Mouse (Mus musculus) frontal cortex, postnatal 10 days (tissue): ENCODE results near the gene Runx1.

ENCODE experiments used
- DNase-seq, 2 experiments: peaks; one replicate each; pipeline ENCODE4 v3.0.0; 2022; ENCODE audit warnings: low spot score in 2 of 2, mixed read lengths in 1 of 2

Runx1 gene

DNA sequence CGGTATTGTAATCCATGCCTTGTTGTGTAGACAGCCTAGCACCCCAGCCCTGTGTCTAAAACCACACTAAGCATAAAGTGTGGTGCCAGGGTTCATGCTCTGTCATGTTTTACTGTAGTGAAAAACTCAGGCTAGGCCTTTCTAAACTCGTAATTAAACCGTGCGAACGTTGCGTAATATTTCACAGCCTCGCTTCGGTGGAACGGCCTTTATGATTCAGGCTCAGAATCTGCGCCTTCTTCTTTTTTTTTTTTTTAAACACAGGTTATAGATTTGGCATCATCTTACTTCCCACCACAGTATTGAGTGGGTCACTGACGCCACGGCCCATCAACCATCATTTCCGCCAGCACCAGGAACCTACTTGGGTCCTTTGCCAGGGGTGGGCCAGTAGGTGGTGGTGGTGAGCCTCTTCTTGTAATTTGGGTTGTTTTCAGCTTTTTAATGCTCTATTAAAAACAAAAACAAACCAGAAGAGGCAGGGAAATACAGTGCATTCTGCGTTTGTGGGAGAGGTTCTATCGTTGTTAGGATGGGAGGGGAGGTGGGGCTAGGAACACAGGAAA is 210.6 kb downstream of the Runx1 start:
- no peak for DNase-seq

DNA sequence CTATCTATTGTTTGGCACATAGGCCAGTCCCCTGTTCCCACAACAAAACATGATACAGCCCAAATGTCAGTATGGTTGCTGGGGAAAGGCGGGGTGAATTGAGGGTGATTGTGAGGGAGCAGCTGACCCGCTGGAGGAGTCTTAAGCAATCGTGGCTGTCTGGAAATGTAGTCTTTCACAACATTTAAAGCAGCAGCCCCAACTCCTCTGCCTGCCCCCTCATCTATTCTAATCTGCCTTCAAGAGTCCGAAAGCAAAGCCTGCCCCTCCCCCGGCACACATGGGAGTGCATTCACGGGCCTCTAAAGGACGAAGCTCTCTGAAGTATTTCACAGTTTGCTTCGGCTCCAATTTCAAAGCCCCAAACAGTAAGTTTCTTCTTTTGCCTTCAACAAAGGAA is 213.4 kb downstream of the Runx1 start:
- DNase-seq: no peak

DNA sequence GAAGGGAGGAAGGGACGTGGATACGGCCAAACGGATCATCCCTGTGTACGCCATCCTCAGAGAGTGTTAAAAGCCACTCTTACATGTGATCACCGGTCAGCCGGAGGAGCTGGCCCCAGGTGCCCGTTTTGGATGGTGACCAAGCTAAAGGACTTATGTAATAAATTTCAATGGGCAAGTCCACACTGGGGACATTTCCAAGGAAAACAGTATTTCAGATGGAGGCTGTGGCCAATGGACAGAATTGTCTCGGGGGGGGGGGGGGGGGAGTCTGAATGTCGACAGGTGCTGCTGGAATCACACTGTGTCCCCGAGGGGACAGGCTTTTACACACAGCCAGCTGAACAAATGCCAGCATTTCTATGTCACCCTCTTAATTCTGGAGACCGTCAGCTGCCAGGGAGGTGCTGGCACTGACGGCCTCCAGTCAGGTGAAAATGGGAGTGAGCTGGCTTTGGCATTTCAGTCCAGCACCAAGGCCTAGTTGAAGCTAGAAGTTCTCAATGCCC is 214.3 kb downstream of the Runx1 start:
- DNase-seq: no peak

DNA sequence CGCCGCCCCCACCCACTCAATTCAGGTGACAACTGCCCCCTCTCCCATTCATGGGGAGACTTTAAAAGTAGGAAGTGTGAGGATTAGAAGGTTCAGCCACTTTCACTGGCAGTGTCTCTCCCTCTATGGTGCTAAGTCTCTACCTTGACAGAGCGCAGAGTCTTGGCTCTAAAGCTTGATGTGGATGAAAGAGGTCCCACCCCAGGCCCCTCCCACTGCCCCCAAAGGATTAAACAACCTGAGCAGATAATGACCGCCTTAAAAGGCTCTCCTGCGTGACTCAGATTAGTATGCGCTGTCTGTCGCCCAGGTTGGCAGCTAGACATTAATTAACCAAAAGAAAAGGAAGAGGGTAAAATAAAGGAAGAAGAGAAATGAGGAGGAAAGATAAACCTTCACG is 215.5 kb downstream of the Runx1 start:
- no peak for DNase-seq

DNA sequence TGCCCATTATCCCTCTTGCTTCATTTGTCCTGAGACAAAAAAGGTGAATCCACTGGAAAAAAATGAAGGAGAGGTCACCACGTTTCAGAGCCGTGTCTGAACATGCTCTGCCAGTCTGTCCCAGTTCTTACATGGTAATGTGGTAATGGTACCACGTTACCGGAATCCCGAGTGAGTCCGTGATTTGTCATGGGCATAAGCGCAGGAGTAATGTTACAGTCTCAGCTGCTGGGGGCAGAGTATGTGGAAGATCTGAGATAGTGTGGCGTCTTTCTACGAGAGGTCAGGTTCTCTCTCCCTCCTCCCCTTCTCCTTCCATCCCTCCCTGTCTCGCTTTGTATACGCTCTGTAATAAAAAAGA is 216.3 kb downstream of the Runx1 start:
- DNase-seq: no peak

DNA sequence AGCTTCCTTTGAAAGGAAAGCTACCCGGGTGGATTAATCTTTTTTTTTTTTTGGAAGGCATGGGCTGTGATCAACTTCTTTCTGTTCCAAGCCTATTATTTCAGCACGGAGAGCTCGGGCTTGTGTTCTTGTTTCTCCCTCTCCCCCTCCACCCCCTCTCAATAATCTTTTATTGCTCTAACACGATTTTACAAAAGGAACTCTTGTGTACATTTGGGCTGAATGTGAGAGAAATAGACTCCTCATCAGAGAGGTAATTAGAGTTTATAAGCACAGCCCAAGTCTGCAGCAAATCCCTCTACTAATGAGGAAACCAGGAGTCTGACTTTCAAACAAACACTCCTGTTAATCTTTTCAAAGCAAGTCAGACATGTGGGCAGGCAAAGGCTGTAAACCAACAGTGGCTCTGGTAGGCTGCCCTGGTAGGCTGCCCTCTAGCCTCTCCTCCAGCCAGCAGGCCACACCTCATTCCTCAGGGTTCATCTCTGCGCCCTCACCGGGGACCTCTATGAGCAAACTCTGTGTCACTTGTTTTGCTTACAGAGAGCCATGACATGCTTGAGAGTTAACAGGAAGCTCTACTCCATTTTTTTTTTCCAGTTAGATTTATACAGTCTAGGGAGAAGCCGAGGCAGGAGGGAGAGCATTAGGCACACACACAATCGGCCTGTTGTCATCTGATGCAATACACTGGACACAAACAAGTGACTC is 216.8 kb downstream of the Runx1 start:
- no peak for DNase-seq

DNA sequence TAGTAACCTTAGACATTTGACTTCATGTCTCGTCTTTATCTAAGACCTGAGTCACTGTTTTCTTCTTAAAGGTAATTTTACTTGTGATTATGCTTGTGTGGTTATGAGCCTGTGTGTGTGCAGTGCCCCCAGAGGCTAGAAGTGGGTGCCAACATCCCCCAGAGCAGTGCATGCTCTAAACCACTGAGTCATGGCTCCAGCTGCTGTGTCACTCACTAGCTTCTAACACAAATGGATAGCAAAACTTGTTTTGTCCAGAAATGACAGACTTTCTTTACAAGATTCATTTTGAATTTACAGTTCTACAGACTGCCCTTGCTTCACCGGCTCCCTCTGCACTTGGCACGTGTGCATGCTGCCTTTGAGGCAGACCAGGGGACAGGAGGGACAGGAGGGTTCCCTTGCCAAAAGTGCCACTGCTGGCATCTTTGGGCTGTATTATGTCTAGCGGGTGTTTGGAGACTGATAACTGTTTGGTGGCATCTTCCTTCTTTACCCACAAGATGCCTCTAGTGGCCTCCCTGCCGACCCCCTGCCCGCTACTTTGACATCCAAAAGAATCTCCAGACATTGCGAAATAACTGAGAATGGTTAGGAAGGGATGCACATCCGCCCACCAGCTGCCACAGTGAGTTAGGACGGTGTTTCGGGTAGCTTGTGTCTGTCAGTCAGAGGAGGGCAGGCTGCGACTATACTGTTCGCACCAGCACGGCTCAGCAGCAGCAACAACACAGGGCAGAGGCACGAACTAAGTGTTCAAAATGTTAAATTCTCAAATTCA is 217.6 kb downstream of the Runx1 start:
- DNase-seq: no peak

DNA sequence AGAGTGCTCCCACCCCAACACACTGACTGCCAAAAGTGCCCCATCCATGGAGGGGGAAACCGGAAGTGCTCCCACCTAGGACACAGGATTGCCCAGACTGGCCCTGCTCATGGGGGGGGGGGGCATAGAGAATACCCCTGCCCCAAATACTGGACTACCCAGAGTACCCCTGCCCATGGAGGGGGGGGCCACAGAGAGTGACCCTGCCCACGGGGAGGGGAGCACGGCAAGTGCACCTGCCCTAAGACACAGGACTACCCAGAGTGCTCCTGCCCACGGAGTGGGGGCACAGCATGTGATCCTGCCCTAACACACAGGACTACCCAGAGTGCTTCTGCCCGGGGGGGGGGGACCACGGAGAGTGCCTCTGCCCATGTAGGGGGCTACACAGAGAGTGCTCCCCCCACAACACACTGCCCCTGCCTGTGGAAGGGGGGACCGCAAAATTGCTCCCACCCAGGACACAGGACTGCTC is 219.4 kb downstream of the Runx1 start:
- no peak for DNase-seq

DNA sequence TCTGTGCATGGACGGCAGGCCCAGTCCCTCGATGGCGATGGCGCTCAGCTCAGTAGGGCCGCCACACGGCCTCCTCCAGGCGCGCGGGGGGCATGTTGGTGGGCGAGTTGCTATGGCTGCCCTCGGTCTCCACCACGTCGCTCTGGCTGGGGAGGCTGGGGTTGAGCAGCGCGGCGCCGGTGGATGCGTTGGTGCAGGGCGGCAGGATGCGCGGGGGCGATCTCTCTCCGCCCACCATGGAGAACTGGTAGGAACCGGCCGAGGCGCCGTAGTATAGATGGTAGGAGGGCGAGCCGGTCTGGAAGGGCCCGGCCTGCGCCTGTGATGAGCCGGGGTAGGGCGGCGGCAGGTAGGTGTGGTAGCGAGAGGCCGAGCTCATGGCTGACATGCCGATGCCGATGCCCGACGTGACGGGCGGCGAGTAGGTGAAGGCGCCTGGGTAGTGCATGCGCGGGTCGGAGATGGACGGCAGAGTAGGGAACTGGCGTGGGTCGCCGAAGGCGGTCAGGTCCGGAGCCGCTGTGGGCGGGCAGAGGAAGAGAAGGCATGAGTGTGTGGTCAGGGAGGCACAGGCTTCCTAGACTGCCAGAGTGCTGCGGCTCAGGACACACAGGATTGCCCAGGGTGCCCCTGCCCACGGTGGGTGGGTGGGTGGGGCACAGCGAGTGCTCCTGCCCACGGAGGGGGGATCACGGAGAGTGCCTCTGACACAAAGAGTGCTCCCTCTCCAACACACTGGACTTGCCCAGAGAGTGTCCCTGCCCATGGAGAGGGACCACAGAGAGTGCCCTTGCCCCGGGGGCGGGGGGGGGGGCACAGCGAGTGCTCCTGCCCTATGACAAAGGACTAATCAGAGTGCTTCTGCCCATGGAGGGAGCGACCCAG is 220.1 kb downstream of the Runx1 start:
- peak in 1 of 2 experiments; percentile 19 for DNase-seq

DNA sequence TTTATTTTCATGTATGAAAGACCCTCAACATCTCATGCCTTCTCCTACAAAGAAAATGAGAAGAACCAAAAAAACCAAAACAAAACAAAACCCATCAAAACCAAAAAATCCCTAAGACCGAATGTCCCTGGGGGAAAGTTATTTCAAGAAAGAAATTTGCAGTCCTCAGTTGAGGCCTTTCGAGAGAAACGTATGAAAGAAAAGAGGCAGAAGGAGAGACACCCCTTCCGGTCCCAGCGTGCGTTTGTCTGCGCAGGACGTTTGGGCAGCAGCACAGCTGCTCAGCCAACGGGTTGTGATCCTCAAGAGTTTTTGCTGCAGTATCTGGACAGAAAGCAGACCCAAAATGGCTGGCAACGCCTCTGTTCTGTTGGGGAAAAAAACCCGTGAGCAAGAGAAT is 223.4 kb downstream of the Runx1 start:
- DNase-seq: no peak

DNA sequence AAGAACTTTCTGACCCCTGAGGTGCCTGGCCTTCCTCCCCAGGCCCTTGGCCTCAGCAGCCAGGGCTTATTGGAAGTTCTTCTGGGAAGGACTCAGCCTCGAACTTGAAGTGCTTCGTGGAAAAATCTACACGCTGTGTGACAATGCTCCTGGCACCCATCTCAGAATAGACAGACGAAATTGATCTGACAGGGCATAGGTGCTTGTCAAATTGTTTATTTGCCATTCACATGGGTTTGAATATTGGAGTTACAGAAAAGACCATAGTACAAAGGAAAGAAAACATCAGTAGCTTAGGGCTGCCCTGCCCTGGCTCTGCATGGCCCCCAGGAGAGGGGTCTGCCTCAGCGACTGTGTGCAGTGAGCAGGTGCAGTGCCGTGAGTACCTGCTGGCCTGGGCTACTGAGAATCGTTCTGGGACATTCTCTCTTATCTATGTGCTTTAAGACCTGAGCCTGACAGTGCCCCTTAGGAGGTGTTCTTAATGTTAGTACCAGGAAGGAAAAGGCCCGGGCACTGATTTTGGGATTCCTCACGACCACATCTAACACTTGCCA is 224.6 kb downstream of the Runx1 start:
- no peak for DNase-seq

DNA sequence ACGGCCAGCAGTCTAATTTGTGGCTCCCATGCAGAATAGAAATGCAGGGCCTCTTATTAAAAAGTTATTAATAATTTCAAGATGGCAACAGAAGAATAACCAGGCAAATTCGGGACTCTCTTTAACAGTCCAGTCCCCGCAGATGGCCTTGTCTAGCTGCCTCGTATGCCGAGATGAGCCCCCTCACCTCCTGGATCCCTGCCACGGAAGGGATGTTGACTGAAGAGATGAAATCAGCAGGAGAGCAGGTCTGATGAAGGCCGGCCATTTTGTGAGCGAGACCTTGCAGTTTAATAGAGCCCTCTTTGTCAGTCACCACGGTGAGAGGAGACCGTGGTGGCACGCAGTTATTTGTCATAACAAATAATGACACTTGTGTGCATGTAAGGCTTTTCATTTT is 226.5 kb downstream of the Runx1 start:
- no peak for DNase-seq

DNA sequence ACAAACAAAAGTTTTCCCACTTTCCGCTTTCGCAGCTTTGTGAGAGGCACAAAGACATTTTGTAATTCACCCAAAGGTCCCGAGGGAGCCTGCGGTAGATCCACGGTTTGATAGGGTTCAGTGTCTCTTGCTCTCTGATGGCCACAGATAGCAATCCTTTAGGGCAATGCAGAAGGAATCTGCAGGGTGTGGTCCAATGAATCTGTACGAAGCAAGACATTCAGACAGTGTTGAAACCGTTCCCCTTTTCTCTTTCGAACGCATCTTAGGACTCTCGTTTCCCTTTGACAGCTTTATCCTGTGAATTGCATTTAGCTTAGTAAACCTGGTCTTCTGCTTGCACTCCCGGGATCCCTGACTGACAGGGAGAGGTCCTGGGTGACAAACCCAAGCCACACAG is 228.3 kb downstream of the Runx1 start:
- DNase-seq: no peak

DNA sequence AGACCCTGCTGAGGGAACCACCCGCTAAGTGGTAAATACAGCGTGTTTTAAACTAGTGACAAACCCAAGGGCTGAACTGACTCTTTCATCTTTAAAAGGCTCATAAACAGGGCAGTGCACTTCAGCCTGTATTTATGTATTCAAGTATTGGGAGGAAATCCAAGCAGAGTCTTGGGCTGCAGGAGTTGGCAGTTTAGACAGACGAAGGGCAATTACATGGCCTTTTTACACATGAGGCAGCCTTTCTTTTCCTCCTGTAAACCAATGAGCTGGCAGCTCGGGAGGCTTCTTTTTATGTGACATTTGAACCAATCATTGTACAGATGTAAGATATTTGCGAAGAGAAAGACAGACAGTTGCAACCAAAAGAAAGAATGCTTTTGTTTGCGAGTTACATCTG is 233.7 kb downstream of the Runx1 start:
- DNase-seq: no peak

DNA sequence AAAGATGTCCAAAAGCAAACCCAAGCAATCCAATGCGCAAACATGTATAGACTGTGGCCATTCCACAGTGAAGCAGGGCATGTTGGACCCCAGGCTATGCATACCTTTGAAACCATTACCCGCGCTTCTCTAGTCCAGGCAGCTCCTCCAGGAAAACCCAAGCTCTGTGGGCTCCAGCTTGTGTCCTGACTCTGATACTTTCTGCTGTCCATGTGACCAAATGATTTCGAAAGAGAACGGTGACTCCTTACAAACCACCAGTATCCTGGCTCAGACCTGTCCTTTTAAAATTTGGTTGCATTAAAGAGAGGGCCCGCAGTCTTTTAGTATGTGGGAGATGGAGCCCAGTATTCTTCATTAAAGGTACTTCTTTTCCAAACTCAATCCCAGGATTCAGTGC is 234.2 kb downstream of the Runx1 start:
- no peak for DNase-seq

DNA sequence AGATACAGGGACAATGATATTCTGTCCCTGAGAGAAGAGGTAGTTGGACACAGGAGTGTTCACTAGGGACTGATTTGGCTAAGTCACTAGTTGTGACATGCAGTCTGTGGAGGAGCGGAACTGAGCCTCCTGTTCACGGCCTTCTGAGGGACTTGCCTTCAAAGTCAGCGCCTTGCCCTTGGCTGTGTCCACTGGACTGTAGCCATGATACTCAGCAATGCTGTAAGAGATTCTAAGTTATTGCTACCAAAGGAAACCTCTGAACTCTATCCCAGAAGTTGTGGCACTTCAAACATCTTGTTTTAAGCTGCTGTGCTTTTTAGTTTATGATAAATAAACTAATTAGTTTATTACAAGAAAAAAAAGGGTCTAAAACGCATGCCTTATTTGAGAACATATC is 238.1 kb downstream of the Runx1 start:
- no peak for DNase-seq

DNA sequence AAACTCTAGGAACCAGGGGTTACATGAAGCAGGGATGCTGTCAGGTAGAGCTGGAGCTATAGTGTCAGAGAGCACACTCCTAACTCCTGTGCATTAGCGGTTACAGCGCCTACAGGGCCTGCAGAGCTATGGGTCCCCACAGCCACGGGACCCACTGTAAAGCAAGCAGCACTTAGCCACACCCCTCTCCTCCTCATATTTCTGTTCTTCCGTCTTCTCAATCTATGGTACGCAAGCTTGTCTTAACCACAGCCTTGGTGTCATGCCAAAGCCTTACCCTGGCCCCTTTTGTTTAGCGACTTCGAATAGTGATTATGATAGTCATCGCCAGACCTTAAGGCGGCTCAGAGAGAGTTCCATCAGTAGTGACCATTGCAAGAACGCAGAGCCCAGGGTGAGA is 244.2 kb downstream of the Runx1 start:
- no peak for DNase-seq

DNA sequence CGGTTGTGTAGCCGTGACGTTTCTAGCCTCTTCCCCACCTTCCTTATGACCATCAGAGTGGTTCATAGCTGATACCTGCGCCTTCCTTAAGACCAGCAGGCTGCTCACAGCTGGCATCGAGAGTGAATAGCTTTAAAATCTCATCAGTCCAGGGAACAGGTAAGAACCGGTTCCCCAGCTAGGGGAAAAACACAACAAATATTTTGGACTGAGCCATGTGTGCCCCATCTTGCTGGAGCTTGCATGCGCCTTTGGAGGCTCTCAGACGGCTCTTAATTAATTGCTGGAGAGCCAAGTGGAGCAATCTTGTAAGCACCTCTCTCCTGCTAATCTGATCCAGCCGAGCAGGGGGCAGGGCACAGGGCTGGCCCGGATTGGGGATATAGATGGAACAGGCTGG is 245.0 kb downstream of the Runx1 start:
- DNase-seq: no peak

DNA sequence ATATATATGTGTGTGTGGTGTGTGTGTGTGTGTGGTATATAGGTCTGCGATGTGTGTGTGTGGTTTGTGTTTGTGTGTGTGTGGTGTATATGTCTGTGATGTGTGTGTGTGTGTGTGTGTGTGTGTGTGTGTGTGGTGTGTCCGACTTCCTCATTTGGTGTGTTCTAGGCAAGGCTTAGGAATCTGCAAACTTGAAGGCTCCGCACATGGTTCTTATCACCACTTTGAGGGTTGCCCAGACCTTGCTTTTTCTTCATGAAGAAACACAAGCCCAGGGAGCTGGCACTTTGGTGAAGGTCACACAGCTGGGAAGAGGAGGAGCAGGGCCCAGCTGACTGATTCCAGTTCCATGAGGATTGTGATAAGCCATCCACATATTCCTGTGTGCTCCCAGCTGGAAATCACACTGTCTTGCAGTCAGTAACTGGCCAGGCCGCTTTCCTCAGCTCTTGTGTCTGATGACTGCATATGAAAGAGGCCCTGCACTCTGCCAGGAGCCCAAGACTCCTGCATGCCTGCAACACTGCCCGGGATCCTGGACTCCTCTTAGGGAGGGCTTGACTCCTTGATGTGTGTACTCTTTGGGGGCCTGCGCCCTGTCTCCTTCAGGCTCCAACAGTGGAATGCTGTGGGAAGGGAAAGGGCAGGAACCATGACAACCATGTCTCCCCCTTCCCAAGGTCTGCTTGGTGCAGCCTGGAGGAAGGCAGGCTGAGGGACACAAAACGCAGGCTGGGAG is 246.9 kb downstream of the Runx1 start:
- no peak for DNase-seq

DNA sequence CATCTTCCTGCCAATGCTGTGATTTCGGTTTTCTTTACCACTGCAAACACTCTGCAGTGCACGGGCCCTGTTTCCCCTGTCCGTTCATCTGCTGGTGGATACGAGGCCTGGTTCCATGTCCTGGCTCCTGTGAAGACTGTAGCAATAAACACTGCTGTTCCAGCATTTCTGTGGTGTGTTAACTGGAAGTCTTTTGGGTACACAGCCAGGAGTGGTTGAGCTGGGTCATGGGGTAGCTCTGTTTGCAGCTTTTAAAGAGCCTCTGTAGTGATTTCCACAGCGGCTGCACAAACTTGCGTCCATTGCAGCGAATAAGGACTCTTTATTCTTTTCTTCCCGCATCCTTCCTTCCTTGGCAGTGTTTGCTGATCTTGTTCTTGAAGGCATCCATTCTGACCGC is 248.6 kb downstream of the Runx1 start:
- DNase-seq: no peak

DNA sequence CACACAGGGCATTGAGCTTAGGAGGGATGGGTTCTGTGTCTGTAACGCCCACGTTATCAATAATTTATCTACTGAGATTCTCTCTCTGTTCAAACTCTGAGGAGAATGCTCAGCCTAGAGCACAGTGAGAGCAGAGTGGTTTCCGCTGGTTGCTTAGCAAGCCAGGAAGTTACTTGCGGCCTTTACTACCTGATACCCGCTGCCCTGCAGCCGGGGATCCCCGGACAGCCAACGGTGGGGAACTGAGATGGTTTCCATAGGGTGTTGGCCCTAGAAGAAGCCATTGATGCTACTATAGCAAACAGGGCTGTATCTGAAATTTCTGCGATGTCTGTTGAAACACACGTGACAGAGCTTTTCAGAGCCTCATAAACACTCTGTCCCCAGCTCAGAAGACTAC is 250.2 kb downstream of the Runx1 start:
- DNase-seq: no peak
